Mouse (Mus musculus) left cerebral cortex, postnatal 14 days (tissue): Measurements from ENCODE around the gene Gpr82. TPM values are rescaled to one million over a fixed set of nuclear protein-coding genes. Genes with fewer than 3 reads are reported as not detected.
A peak's percentile ranks its signal among the peaks of the same experiment; 100 is the strongest.

Experiments
- DNase-seq, 2 experiments: peaks; one replicate each; pipeline ENCODE4 v3.0.0; 2021 to 2022; ENCODE audit warnings: low spot score in 2 of 2, mixed read lengths in 1 of 2
- intact Hi-C: fragments of 180-260 bp; cut with DNase I; formaldehyde crosslinking; loops from one replicate; pipeline ENCODE4 v1.15.1; 2025
- microRNA-seq, 2 experiments: library from miRNA; unstranded; fragments of <30 nt; microRNA quantifications; one replicate each; pipeline ENCODE4 v1.2.0; 2022
- total RNA-seq, 2 experiments: library from RNA; stranded (reverse); gene quantifications; 2 replicates each; pipeline ENCODE4 v1.2.3; 2021

Gpr82 gene
- total RNA-seq, 2 experiments from 2014 or later: not detected

DNA sequence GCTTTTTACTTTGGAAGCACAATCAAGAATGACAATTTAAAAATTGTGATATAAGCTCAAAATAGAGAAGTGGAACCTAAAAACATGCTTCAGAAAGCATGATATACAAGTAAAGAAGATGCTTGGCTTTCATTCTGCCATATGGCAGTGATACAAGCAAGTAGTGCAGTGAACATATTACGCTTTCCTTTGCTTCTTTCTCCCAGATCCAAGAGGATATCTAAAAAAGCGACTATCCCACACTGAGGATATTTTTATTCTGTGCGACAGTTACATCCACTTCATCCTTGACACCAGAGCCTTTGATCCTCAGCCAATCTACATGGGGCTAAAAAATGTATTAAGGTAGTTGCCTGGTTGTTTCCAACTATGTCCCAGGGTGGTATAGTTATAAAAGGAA is 20.6 kb downstream of the Gpr82 start:
- DNase-seq: no peak

DNA sequence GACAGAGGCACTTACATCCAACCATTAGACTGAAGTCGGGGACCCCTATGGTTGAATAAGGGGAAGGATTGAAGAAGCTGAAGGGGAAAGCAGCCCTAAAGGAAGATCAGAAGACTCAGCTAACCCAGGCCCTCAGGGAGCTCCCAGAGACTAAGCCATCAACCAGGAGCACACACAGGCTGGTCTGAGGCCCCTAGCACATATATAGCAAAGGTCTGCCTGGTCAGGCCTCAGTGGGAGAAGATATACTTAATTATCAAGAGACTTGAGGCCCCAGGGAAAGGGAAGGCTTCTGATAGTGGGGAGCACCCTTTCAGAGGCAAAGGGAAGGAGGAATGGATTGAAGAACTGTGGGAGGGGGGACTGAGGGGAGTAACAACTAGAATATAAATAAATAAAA is 25.4 kb downstream of the Gpr82 start:
- no peak for DNase-seq
- intact Hi-C loops: no loop called here

More for the DNA sequence above, 20.6 kb downstream of the Gpr82 start:
- intact Hi-C loops: no loop called here

DNA sequence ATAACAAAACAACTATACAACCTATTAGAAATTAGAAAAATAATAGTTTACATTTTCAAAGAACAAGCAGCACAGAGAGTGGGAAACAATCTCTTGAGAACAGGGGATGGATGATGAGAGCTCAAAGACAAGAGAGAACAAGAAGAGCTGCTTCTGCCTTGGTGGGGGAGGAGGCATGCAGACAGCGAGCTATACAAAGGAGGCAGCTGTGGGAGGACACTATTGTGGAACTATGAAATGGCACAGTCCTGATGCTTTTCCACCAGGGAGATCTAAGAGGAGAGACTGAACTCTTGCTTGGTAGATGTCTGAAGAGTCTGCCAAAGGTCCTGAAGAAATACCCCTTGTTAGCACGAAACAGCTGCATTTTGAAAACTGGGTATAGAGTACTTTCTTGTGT is 27.2 kb downstream of the Gpr82 start:
- intact Hi-C loops: no loop called here
- DNase-seq: peak; percentile 19 to 34

DNA sequence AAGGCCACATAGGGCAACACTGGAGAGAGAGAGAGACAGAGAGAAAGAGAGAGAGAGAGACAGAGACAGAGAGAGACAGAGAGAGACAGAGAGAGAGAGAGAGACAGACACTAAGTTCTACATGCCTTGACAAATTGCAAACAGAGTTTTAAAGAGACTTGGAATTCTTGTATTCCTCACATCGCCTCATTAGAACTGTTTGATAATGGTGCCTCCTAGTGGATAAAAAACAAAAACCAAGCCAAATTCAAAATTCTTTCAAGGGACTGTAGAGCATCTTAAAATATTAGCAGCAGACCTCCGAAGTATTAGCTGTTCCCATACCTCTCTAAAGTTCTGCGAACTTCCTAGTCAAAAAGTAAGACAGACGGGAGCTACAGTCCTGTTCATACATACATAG is 30.7 kb downstream of the Gpr82 start:
- intact Hi-C loops: no loop called here
- peak in 1 of 2 experiments; percentile 12 for DNase-seq

DNA sequence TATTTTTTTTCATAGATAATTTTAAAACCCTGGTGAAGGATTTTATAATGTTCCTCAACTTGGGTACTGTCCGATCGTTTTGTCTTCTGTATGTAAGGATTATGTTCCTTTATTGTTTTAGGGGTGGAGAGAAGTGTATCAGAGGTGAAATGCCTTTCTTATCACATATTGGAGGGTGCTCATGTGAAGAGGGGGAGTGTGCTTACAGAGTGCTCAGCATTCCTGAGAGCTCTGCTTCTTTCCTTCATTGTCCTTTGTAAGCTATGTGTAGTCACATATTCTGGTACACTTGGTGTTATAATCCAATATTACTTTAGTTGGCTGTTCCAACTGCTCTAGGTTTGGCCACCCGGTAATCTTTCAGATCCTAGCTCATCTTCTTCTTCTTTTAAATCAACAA is 39.5 kb downstream of the Gpr82 start:
- intact Hi-C loops: no loop called here
- no peak for DNase-seq

DNA sequence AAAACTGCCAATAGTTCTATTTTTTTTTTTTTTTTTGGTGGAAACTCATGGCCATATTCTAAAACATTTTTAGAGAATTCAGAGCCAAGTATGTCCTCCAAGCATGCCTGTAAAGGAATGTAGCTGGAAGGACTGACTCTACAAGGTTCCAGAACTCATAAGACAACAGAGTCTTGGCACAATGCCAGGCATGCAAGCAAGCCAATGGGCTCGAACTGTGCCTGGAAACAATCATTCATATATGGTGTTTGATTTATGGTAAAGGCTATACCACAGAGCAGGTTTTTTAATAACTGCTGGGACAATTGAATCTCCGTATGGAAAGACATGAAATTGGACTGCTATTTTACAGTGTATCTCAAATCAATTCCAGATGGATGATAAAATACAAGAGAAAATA is 43.9 kb downstream of the Gpr82 start:
- no peak for DNase-seq

DNA sequence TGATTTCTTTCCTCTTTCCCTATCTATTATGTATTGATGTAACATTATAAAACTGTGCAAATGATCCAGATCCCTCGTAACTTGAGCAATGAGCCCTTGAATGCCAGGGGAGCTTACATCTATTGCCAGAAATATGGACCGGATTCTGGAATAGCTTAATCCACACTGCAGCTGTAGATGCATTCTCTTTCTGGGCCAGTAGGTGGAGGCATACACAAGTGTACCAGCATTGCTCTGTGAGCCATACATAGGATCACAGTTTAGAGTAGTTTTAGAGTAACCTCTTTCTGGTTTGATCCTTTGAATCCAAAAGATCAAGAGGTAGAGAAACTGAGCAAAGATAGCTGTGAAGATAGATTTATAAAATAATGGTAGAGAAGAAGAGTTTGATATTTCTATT is 49.0 kb downstream of the Gpr82 start:
- DNase-seq: peak; percentile 54 to 70
- intact Hi-C loops: loop anchor here (10.0 kb wide), 1 partner anchor 135 kb away; no protein-coding TSS in a partner anchor

More for the DNA sequence above, 43.9 kb downstream of the Gpr82 start:
- intact Hi-C loops: no loop called here

Small RNA genes lying within 50 kb of the gene (microRNA-seq; reads per million reads assigned to microRNA genes)
- gene Gm25246: 0 reads per million in 2 experiments

Other genes starting within 250 kb of the Gpr82 start
- under 1 TPM; 0.36 to 0.68 TPM for gene Nyx, start 195.3 kb upstream of the Gpr82 start, total RNA-seq
- gene Gpr34, start 29.3 kb upstream of the Gpr82 start, total RNA-seq: 10 to 100 TPM; 12.4 to 15.3 TPM
- 100 to 1,000 TPM; 134 to 140 TPM for gene Cask, start 190.0 kb downstream of the Gpr82 start, total RNA-seq